Mouse (Mus musculus): Measurements from ENCODE around the gene Nynrin.
A peak's percentile ranks its signal among the peaks of the same experiment; 100 is the strongest.

- TF ChIP-seq CTCF (IDR thresholded peaks at IDR 0.05; ENCODE audit: insufficient read depth, low read length) (peak; percentile 38), POLR2A (IDR thresholded peaks at IDR 0.05; ENCODE audit: borderline replicate concordance, extremely low read depth, low read depth, low read length) (no peak)
Observed at GRCm38 (mm10) chr14:55918240-55919082, 64.7 kb downstream of the Nynrin start.

Measured in lung, adult 2 months (tissue).